Mouse (Mus musculus) stomach, postnatal 0 days (tissue): ENCODE measurements around the gene Immp2l. TPM values are rescaled to one million over a fixed set of nuclear protein-coding genes. Genes with fewer than 3 reads are reported as not detected.

ENCODE experiments used
- ATAC-seq: fragments of 200-750 bp; cut with Nextera tagmentation; 2 replicates; pipeline ENCODE4 v1.8.0; 2017; ENCODE audit not compliant: low FRiP score, low TSS enrichment
- DNase-seq: peaks from one replicate; pipeline ENCODE4 v3.0.0-alpha.2; 2016; ENCODE audit warnings: low spot score
- H3K27ac ChIP-seq: fragments of 300-500 bp; sonication (generic); replicated peaks from 2 replicates; pipeline ENCODE4 v1.5.1; 2014; ENCODE audit warnings: mild to moderate bottlenecking, control low read depth
- H3K27me3 ChIP-seq: fragments of 300-500 bp; sonication (generic); 2 replicates; pipeline ENCODE4 v1.6.1; 2014; ENCODE audit warnings: low read length; ENCODE audit not compliant: control insufficient read depth, insufficient read depth
- H3K36me3 ChIP-seq: fragments of 300-500 bp; sonication (generic); 2 replicates; pipeline ENCODE4 v1.6.1; 2014; ENCODE audit warnings: low read length, mixed read lengths; ENCODE audit not compliant: control insufficient read depth, insufficient read depth
- H3K4me1 ChIP-seq: fragments of 300-500 bp; sonication (generic); replicated peaks from 2 replicates; pipeline ENCODE4 v1.6.1; 2014; ENCODE audit warnings: antibody characterized with exemption; ENCODE audit not compliant: control insufficient read depth, insufficient read depth
- H3K4me2 ChIP-seq: fragments of 300-500 bp; sonication (generic); replicated peaks from 2 replicates; pipeline ENCODE4 v1.6.1; 2014; ENCODE audit warnings: low read depth, mild to moderate bottlenecking, control low read depth, moderate library complexity
- H3K4me3 ChIP-seq: fragments of 300-500 bp; sonication (generic); 2 replicates; pipeline ENCODE4 v1.5.1; 2014; ENCODE audit warnings: low read depth, low read length, control low read depth
- H3K9ac ChIP-seq: fragments of 300-500 bp; sonication (generic); 2 replicates; pipeline ENCODE4 v1.6.1; 2014; ENCODE audit warnings: mild to moderate bottlenecking, low read length, control low read depth, mixed read lengths
- H3K9me3 ChIP-seq: fragments of 300-500 bp; sonication (generic); 2 replicates; pipeline ENCODE4 v1.6.1; 2016; ENCODE audit warnings: low read length; ENCODE audit not compliant: control insufficient read depth
- CTCF ChIP-seq: IDR thresholded peaks from 2 replicates; pipeline ENCODE4 v1.5.1; 2016; ENCODE audit warnings: antibody characterized with exemption, low read depth, mild to moderate bottlenecking, moderate library complexity
- EP300 ChIP-seq: optimal IDR thresholded peaks from 2 replicates; pipeline ENCODE3; 2016; ENCODE audit warnings: antibody characterized with exemption
- WGBS: fragments of 180-500 bp; shearing (Covaris S2); extraction: QIAGEN DNeasy Blood & Tissue Kit; methylation state at CpG from one replicate; pipeline ENCODE4 v1.1.7; 2014; 5-methylcytosine and 5-hydroxymethylcytosine counted together
- polyA plus RNA-seq: library from polyadenylated mRNA; unstranded; fragments of >200 nt; fragmentation: Nextera tagmentation; extraction: Ambion mirVana; gene quantifications from 2 replicates; pipeline ENCODE4 v1.2.1, GENCODE M21; 2015

The Immp2l gene
- polyA plus RNA-seq, 1 experiment from 2014 or later: 15.0 TPM

GRCm38 (mm10) chr12:41727764-41728338 lies 704.0 kb downstream of the Immp2l start:
- Histone ChIP-seq H3K27ac (no peak overlapping the region), H3K4me3 (no peak overlapping the region), H3K9me3 (no peaks in the 10 kb centered on the region), H3K9ac (no peak overlapping the region), H3K27me3 (no peaks in the 10 kb centered on the region), H3K36me3 (no peaks in the 10 kb centered on the region), H3K4me1 (no peaks in the 10 kb centered on the region), H3K4me2 (no peak overlapping the region)
- 88% methylated on average over 1 of the region's 1 CpGs for WGBS
- ATAC-seq (no peak), DNase-seq (no peak)
- TF ChIP-seq EP300 (no peak), CTCF (no peak)

- H3K4me3 ChIP-seq: no peak overlapping the region
- no peaks in the 10 kb centered on the region for H3K36me3 ChIP-seq
- H3K27ac ChIP-seq: no peak overlapping the region
- H3K9me3 ChIP-seq: no peaks in the 10 kb centered on the region
- H3K27me3 ChIP-seq: no peaks in the 10 kb centered on the region
- DNase-seq (no peak), ATAC-seq (no peak)
- H3K4me1 ChIP-seq: no peaks in the 10 kb centered on the region
- TF ChIP-seq CTCF (no peak), EP300 (no peak)
- H3K4me2 ChIP-seq: no peak overlapping the region
- WGBS: 78% methylated on average over 1 of the region's 1 CpGs
- H3K9ac ChIP-seq: no peak overlapping the region
These were observed 704.6 kb downstream of the Immp2l start for GRCm38 (mm10) chr12:41728467-41728866.

- H3K27ac ChIP-seq: no peak overlapping the region
- H3K36me3 ChIP-seq: no peaks in the 10 kb centered on the region
- H3K9ac ChIP-seq: no peak overlapping the region
- ATAC-seq (no peak), DNase-seq (no peak)
- no peaks in the 10 kb centered on the region for H3K9me3 ChIP-seq
- 75% methylated on average over 1 of the region's 1 CpGs for WGBS
- H3K4me2 ChIP-seq: no peak overlapping the region
- no peaks in the 10 kb centered on the region for H3K4me1 ChIP-seq
- no peaks in the 10 kb centered on the region for H3K27me3 ChIP-seq
- TF ChIP-seq CTCF (no peak), EP300 (no peak)
- H3K4me3 ChIP-seq: no peak overlapping the region
These were observed 705.9 kb downstream of the Immp2l start for GRCm38 (mm10) chr12:41729780-41730179.

- H3K4me1 ChIP-seq: no peaks in the 10 kb centered on the region
- H3K27ac ChIP-seq: no peak overlapping the region
- TF ChIP-seq CTCF: no peak
- TF ChIP-seq EP300: no peak
- ATAC-seq (no peak), DNase-seq (no peak)
- no peaks in the 10 kb centered on the region for H3K36me3 ChIP-seq
- no peak overlapping the region for H3K9ac ChIP-seq
- no peak overlapping the region for H3K4me3 ChIP-seq
- no peaks in the 10 kb centered on the region for H3K27me3 ChIP-seq
- no peaks in the 10 kb centered on the region for H3K9me3 ChIP-seq
- no peak overlapping the region for H3K4me2 ChIP-seq
These were observed 709.3 kb downstream of the Immp2l start for GRCm38 (mm10) chr12:41733168-41733567.

GRCm38 (mm10) chr12:41742887-41743286 lies 719.0 kb downstream of the Immp2l start:
- no peak overlapping the region for H3K27ac ChIP-seq
- H3K4me2 ChIP-seq: no peak overlapping the region
- H3K9ac ChIP-seq: no peak overlapping the region
- H3K27me3 ChIP-seq: no peaks in the 10 kb centered on the region
- 75% methylated on average over 3 of the region's 3 CpGs for WGBS
- TF ChIP-seq CTCF (no peak), EP300 (no peak)
- DNase-seq: no peak
- H3K4me1 ChIP-seq: no peaks in the 10 kb centered on the region
- no peak for ATAC-seq
- H3K9me3 ChIP-seq: no peaks in the 10 kb centered on the region
- H3K36me3 ChIP-seq: no peaks in the 10 kb centered on the region
- H3K4me3 ChIP-seq: no peak overlapping the region

- Histone ChIP-seq H3K9ac (no peak overlapping the region), H3K9me3 (no peaks in the 10 kb centered on the region), H3K4me1 (no peaks in the 10 kb centered on the region), H3K27ac (no peak overlapping the region), H3K4me2 (no peak overlapping the region), H3K36me3 (no peaks in the 10 kb centered on the region), H3K4me3 (no peak overlapping the region), H3K27me3 (no peaks in the 10 kb centered on the region)
- ATAC-seq (no peak), DNase-seq (no peak)
- 33% methylated on average over 3 of the region's 3 CpGs for WGBS
- TF ChIP-seq EP300: no peak
- no peak for TF ChIP-seq CTCF
These were observed 739.5 kb downstream of the Immp2l start for GRCm38 (mm10) chr12:41763396-41763795.
